Mouse (Mus musculus): Measurements from ENCODE around the gene Gabbr2. TPM values are rescaled to one million over a fixed set of nuclear protein-coding genes. Genes with fewer than 3 reads are reported as not detected.

The Gabbr2 gene
- polyA plus RNA-seq, 1 experiment from 2014 or later = 16.4 TPM

DNA sequence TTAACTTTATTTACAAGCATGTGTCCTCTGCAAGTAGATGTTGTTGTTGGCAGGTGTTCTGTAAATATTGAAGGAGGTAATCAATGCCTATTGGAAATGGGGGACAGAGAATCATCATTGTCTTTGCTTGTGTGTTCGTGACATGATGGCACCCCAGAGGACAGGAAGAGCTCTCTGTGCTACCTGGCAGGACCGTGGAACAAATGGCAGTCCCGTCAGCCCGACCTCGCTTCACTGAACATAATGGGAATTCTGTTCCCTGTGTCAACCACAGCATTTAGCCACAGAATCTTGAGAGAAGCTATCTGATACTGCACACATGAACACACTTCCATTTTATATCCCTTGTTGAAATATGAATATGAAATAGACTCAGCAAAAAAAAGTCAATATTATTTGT lies 332.7 kb downstream of the Gabbr2 start:
- Histone ChIP-seq H3K4me1 (ENCODE audit: control insufficient read depth, insufficient read depth, low read length) (peaks cover 4% of the 10 kb centered on the region; the same call in 1 of the 2 replicates), H3K4me3 (ENCODE audit: low read depth, low read length) (no peak overlapping the region), H3K9ac (replicated peaks; ENCODE audit: low read depth, low read length) (no peak overlapping the region), H3K9me3 (ENCODE audit: control insufficient read depth, low read length) (no peaks in the 10 kb centered on the region), H3K4me2 (ENCODE audit: low read depth, low read length) (no peak overlapping the region), H3K36me3 (ENCODE audit: control insufficient read depth, insufficient read depth, low read length) (no peaks in the 10 kb centered on the region), H3K27ac (ENCODE audit: low read depth, low read length) (no peak overlapping the region), H3K27me3 (ENCODE audit: control insufficient read depth, insufficient read depth, low read length) (no peaks in the 10 kb centered on the region)
- ATAC-seq (ENCODE audit: low read depth) = no peak
- 40% methylated on average over 5 of the region's 5 CpGs for WGBS

DNA sequence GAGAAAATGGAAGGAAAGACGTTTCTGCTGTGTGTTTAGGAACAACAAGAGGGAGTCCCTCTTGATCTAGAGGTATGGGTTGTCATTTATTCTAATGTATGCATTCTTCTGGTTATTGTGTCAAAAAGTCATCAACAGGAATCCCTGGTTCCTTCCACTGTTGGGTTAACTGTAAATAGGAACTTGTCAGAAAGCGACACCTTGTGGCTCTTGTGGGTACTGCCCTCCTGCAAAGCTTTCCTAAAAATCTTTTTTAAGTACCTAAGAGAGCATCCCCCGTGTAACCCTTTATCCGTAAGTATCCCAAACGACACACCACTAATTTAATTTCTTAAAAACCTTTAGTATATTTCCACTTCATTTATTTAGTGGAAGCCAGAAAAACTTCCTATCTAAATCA lies 334.6 kb downstream of the Gabbr2 start:
- Histone ChIP-seq H3K9ac (replicated peaks; ENCODE audit: low read depth, low read length) (no peak overlapping the region), H3K36me3 (ENCODE audit: control insufficient read depth, insufficient read depth, low read length) (no peaks in the 10 kb centered on the region), H3K4me2 (ENCODE audit: low read depth, low read length) (no peak overlapping the region), H3K27me3 (ENCODE audit: control insufficient read depth, insufficient read depth, low read length) (peaks cover under 1% of the 10 kb centered on the region; the same call in 1 of the 2 replicates), H3K4me1 (ENCODE audit: control insufficient read depth, insufficient read depth, low read length) (no peaks in the 10 kb centered on the region), H3K9me3 (ENCODE audit: control insufficient read depth, low read length) (no peaks in the 10 kb centered on the region), H3K4me3 (ENCODE audit: low read depth, low read length) (no peak overlapping the region), H3K27ac (ENCODE audit: low read depth, low read length) (no peak overlapping the region)
- WGBS = 14% methylated on average over 5 of the region's 5 CpGs
- ATAC-seq (ENCODE audit: low read depth) = no peak

DNA sequence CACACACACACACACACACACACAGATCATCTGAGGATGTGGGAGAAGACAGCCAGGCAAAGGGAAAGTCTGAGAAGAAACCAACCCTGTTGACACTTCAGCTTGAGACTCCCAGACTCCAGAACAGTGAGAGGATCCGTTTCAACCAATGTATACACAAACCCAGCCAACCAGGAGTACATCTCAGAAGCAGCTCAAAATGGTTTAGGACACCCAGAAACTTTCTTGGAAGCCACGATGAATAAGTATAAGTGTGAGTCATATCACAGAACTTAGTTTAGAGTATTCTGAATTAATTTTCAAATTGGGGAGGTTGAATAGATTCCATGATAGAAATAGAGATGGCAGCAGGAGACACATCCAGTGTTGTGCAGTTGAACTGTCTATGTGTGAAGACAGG lies 335.7 kb downstream of the Gabbr2 start:
- Histone ChIP-seq H3K4me3 (ENCODE audit: low read depth, low read length) (no peak overlapping the region), H3K9ac (replicated peaks; ENCODE audit: low read depth, low read length) (no peak overlapping the region), H3K27me3 (ENCODE audit: control insufficient read depth, insufficient read depth, low read length) (peaks cover 3% of the 10 kb centered on the region; the same call in 1 of the 2 replicates), H3K4me1 (ENCODE audit: control insufficient read depth, insufficient read depth, low read length) (no peaks in the 10 kb centered on the region), H3K36me3 (ENCODE audit: control insufficient read depth, insufficient read depth, low read length) (no peaks in the 10 kb centered on the region), H3K4me2 (ENCODE audit: low read depth, low read length) (no peak overlapping the region), H3K27ac (ENCODE audit: low read depth, low read length) (no peak overlapping the region), H3K9me3 (ENCODE audit: control insufficient read depth, low read length) (no peaks in the 10 kb centered on the region)
- no peak for ATAC-seq (ENCODE audit: low read depth)
- 79% methylated on average over 2 of the region's 2 CpGs for WGBS

DNA sequence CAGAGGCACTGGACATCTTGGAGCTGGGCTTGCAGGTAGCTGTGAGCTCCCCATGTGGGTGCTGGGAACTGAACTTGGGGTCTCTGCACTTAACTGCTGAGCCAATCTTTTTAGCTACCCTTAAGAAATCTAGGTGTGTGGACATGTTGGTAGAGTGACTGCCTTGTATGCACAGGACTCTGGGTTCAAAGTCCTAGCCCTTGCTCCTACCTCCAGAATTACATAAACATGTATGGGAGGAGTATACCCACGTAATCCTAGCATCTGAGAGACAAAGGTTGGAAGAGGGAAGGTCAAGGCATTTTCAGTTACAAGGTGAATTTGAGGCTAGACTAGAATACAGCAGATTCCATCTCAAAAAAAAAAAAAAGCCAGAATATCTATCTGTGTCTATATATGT lies 336.4 kb downstream of the Gabbr2 start:
- Histone ChIP-seq H3K9me3 (ENCODE audit: control insufficient read depth, low read length) (no peaks in the 10 kb centered on the region), H3K4me3 (ENCODE audit: low read depth, low read length) (no peak overlapping the region), H3K36me3 (ENCODE audit: control insufficient read depth, insufficient read depth, low read length) (no peaks in the 10 kb centered on the region), H3K27me3 (ENCODE audit: control insufficient read depth, insufficient read depth, low read length) (peaks cover 3% of the 10 kb centered on the region; the same call in 1 of the 2 replicates), H3K27ac (ENCODE audit: low read depth, low read length) (no peak overlapping the region), H3K9ac (replicated peaks; ENCODE audit: low read depth, low read length) (no peak overlapping the region), H3K4me2 (ENCODE audit: low read depth, low read length) (no peak overlapping the region), H3K4me1 (ENCODE audit: control insufficient read depth, insufficient read depth, low read length) (no peaks in the 10 kb centered on the region)
- ATAC-seq (ENCODE audit: low read depth) = no peak
- 72% methylated on average over 1 of the region's 1 CpGs for WGBS

DNA sequence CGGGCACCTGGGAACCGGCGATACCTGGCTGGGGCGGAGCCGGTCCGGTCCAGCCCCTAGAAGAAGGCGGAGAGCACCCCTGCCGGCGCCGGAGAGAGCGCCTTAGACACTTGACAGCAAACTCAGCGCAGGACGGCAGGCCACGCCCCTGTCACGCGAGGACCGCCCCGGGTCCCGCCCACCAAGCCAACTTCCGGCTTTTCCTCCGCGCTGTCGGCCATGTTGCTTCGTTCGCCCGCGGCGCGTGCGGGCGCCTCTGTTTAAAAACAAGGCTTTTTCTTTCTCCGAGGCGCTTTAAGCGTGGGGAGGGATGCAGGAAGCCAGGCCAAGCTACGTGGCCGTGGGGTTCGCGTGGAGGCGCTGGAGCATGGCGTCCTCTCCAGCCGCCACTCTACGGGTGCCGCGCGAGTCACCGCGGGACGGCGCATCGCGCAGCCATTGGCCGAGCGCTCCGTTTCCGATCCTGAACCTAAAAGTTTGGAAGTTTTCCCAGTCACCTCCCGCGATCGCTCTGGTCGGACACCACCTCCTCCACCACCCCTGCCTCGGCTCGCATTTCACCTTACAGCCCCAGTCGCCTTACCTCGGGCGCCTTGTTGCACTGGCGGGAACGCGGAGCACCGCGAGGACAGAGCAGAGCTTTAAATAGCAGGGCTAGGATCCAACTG lies 341.5 kb downstream of the Gabbr2 start, which contains the start of gene Tbc1d2:
Tbc1d2 (minus strand) TSS at position 124 of the 668 bp plus-strand sequence.
- peak; percentile 98 for ATAC-seq (ENCODE audit: low read depth)
- peak within 1 kb of the TSS; percentile 92 for H3K4me2 ChIP-seq (ENCODE audit: low read depth, low read length)
- peak within 1 kb of the TSS; percentile 60; the same call in 1 of the 2 replicates for H3K27ac ChIP-seq (ENCODE audit: low read depth, low read length)
- no peaks in the 10 kb centered on the region for H3K9me3 ChIP-seq (ENCODE audit: control insufficient read depth, low read length)
- peak within 1 kb of the TSS; percentile 76 for H3K4me3 ChIP-seq (ENCODE audit: low read depth, low read length)
- H3K27me3 ChIP-seq (ENCODE audit: control insufficient read depth, insufficient read depth, low read length) = peaks cover 6% of the 10 kb centered on the region; the same call in 1 of the 2 replicates
- H3K4me1 ChIP-seq (ENCODE audit: control insufficient read depth, insufficient read depth, low read length) = 0 out of 2 replicates have a peak, but pooled peaks cover 3% of the 10 kb centered on the region
- under 1% methylated on average over 68 of the region's 69 CpGs for WGBS
- H3K9ac ChIP-seq (replicated peaks; ENCODE audit: low read depth, low read length) = peak within 1 kb of the TSS; percentile 54
- H3K36me3 ChIP-seq (ENCODE audit: control insufficient read depth, insufficient read depth, low read length) = no peaks in the 10 kb centered on the region

DNA sequence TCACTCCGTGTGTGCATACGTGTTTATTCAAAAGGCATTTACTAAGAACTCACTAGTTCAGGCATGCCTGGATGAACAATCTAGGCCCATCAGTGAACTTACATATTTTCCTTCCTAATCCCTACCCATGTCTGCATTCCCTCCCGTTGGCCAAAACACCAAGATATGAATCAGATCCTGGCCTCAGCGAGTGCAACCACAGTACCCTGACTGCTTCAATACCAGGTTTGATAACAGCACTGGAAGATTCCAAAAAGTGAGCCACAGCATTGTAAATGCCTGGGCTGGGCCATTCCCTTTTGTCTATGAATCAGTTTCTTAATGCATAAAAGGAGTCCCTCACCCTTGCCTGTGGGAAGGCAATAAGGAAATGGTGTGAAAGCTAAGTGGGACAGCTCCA lies 342.5 kb downstream of the Gabbr2 start:
- H3K9me3 ChIP-seq (ENCODE audit: control insufficient read depth, low read length) = no peaks in the 10 kb centered on the region
- WGBS = 59% methylated on average over 4 of the region's 4 CpGs
- H3K27me3 ChIP-seq (ENCODE audit: control insufficient read depth, insufficient read depth, low read length) = peaks cover 6% of the 10 kb centered on the region; the same call in 1 of the 2 replicates
- H3K4me2 ChIP-seq (ENCODE audit: low read depth, low read length) = peak overlapping the region; percentile 92
- peak overlapping the region; percentile 76 for H3K4me3 ChIP-seq (ENCODE audit: low read depth, low read length)
- H3K27ac ChIP-seq (ENCODE audit: low read depth, low read length) = no peak overlapping the region
- 0 out of 2 replicates have a peak, but pooled peaks cover 3% of the 10 kb centered on the region for H3K4me1 ChIP-seq (ENCODE audit: control insufficient read depth, insufficient read depth, low read length)
- H3K36me3 ChIP-seq (ENCODE audit: control insufficient read depth, insufficient read depth, low read length) = no peaks in the 10 kb centered on the region
- no peak for ATAC-seq (ENCODE audit: low read depth)
- no peak overlapping the region for H3K9ac ChIP-seq (replicated peaks; ENCODE audit: low read depth, low read length)

DNA sequence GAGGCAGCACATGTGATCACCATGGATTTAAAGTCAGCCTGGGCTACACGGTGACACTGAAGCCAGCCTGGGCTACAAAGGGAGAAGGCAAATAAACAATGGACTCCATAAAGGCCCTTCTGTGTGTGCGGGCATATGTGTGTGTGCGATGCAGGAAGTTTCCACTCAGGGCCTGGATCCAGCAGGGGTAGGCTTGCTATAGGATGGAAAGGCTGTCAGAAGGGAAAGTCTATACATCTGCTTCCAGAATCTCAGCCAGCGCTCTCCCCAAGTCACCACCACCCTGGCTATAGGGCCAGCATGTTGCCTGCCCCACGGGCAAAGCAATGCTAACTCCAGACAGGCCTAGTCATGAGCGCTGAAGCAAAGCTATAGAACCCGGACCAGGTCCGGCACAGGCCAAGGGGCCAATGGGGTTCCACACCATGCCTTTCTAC lies 348.0 kb downstream of the Gabbr2 start:
- Histone ChIP-seq H3K27me3 (ENCODE audit: control insufficient read depth, insufficient read depth, low read length) (no peaks in the 10 kb centered on the region), H3K9ac (replicated peaks; ENCODE audit: low read depth, low read length) (no peak overlapping the region), H3K27ac (ENCODE audit: low read depth, low read length) (peak overlapping the region; percentile 39; the same call in 1 of the 2 replicates), H3K36me3 (ENCODE audit: control insufficient read depth, insufficient read depth, low read length) (no peaks in the 10 kb centered on the region), H3K4me3 (ENCODE audit: low read depth, low read length) (no peak overlapping the region), H3K9me3 (ENCODE audit: control insufficient read depth, low read length) (no peaks in the 10 kb centered on the region), H3K4me2 (ENCODE audit: low read depth, low read length) (no peak overlapping the region), H3K4me1 (ENCODE audit: control insufficient read depth, insufficient read depth, low read length) (no peaks in the 10 kb centered on the region)
- no peak for ATAC-seq (ENCODE audit: low read depth)
- 84% methylated on average over 8 of the region's 8 CpGs for WGBS

DNA sequence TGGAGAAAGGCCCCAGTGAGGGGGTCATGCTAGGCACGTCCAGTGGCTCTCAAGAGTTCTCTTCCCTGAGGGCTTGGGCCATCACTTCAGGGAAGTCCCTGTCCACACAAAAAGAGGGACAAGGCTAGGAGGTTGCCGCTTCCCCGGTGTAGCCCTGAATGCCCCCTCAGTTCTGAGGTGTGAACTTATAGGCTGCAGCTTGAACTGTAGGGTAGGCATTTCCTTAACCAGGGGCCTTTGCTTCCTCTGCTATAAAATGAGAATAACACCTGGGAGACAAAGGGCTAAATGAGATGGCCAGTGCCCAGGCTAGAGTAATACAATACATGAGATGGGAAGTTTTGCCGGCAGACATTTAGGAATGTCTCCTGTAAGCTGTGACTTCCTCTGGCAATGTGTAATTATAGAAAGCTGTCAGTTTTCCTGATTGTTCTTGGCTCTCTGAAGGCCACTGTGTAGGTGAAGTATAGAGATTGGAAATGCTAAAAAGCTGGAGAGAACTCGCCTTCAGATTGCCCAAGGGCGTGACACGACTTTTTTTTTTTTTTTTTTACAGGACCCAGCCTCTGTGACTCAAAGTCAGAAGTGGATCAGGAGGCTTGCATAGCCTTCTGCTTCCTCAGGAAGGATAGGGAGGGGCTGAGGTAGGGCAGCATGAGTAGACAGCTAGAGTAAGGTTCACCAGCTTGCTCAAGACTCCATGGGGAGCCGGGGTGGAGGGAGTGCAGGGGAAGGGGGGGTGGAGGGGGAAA lies 348.6 kb downstream of the Gabbr2 start:
- H3K27me3 ChIP-seq (ENCODE audit: control insufficient read depth, insufficient read depth, low read length) = no peaks in the 10 kb centered on the region
- WGBS = 71% methylated on average over 8 of the region's 8 CpGs
- H3K4me3 ChIP-seq (ENCODE audit: low read depth, low read length) = no peak overlapping the region
- no peaks in the 10 kb centered on the region for H3K9me3 ChIP-seq (ENCODE audit: control insufficient read depth, low read length)
- 0 out of 2 replicates have a peak overlapping the region, but pooled peaks have one; percentile 28 for H3K27ac ChIP-seq (ENCODE audit: low read depth, low read length)
- no peaks in the 10 kb centered on the region for H3K36me3 ChIP-seq (ENCODE audit: control insufficient read depth, insufficient read depth, low read length)
- H3K9ac ChIP-seq (replicated peaks; ENCODE audit: low read depth, low read length) = no peak overlapping the region
- no peak for ATAC-seq (ENCODE audit: low read depth)
- H3K4me1 ChIP-seq (ENCODE audit: control insufficient read depth, insufficient read depth, low read length) = no peaks in the 10 kb centered on the region
- H3K4me2 ChIP-seq (ENCODE audit: low read depth, low read length) = no peak overlapping the region

DNA sequence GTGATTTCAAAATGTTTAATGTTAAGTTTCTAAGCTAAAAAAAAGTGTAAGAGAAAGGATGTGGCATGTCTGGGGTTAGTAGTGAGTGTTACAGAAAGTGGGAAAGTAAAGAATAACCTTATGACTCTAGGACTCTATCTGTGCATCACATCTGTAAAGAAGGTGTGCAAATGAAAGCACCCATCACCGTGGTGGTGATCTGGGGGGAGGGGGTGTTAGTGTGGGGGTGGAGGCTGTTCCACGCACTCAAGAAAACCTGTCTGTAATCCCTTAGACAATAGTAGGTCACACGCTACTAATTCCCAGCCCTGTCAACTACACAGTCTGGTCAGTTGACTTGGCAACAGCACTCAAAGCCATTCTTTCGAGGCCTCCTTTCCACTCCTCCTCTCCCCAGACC lies 350.4 kb downstream of the Gabbr2 start:
- Histone ChIP-seq H3K36me3 (ENCODE audit: control insufficient read depth, insufficient read depth, low read length) (no peaks in the 10 kb centered on the region), H3K27me3 (ENCODE audit: control insufficient read depth, insufficient read depth, low read length) (no peaks in the 10 kb centered on the region), H3K9ac (replicated peaks; ENCODE audit: low read depth, low read length) (no peak overlapping the region), H3K4me3 (ENCODE audit: low read depth, low read length) (no peak overlapping the region), H3K4me2 (ENCODE audit: low read depth, low read length) (no peak overlapping the region), H3K27ac (ENCODE audit: low read depth, low read length) (no peak overlapping the region), H3K4me1 (ENCODE audit: control insufficient read depth, insufficient read depth, low read length) (no peaks in the 10 kb centered on the region), H3K9me3 (ENCODE audit: control insufficient read depth, low read length) (no peaks in the 10 kb centered on the region)
- WGBS = 62% methylated on average over 4 of the region's 4 CpGs
- no peak for ATAC-seq (ENCODE audit: low read depth)
